Mouse (Mus musculus) Patski (cell line): Measurements from ENCODE around the gene Gm21783. TPM values are rescaled to one million over a fixed set of nuclear protein-coding genes. Genes with fewer than 3 reads are reported as not detected.
"Not testable (repeated sequence)": the region's sequence is repeated elsewhere in the genome, so short reads cannot be mapped to it uniquely, and the experiment has no call there.

ENCODE experiments used
- ATAC-seq: fragments of 100-300 bp; one replicate; pipeline ENCODE4 v1.8.0; 2021
- CTCF ChIA-PET: fragments of 350-600 bp; sonication (Branson Sonifier 250); formaldehyde crosslinking; loops from one replicate; lab custom pipeline; 2022; ENCODE audit warnings: inconsistent platforms; lab: Charles Lee
- POLR2A ChIA-PET: fragments of 350-600 bp; sonication (Branson Sonifier 250); formaldehyde crosslinking; loops from one replicate; lab custom pipeline; 2022; ENCODE audit warnings: antibody characterized with exemption, inconsistent platforms; lab: Charles Lee
- DNase-seq: peaks from one replicate; pipeline ENCODE4 v3.0.0-alpha.2; 2011; ENCODE audit warnings: low read depth, low spot score
- H3K27me3 ChIP-seq: fragments of 371-371 bp; one replicate; pipeline ENCODE4 v1.5.1; 2021
- in situ Hi-C: fragments of 300-500 bp; cut with MboI; formaldehyde crosslinking; loops from 3 replicates; pipeline ENCODE4 v1.11.1; 2018; ENCODE audit warnings: low pct_unique_long_range_greater_than_20kb, mixed read lengths
- polyA plus RNA-seq: library from polyadenylated mRNA; unstranded; gene quantifications from one replicate; pipeline ENCODE4 v1.2.3, GENCODE M21; 2021

The Gm21783 gene
- polyA plus RNA-seq, result not detected

DNA sequence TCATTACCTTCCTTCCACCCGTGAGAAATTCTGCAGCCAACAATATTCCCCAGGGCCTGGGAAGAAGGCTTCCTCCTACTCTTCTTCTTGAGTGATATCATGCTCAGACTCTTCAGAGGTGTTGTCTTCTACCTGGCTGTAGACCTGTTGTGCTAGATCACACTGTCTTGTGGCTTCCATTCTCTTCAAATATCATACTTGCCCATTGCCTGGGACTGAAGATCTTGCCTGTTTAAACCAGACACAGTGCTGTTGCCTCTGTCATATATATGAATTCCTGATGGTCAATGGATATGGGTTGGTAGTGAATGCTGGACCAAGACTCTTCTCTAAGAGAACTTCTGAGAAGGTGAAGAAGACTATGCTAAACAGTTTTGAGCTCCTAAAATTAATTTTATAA is at the start of gene Gm21783:
Gene Gm21783, minus strand, starts transcription at position 101 of the 400 bp plus-strand sequence.
- DNase-seq, ATAC-seq, POLR2A ChIA-PET, in situ Hi-C loops, H3K27me3 ChIP-seq, CTCF ChIA-PET: not testable (repeated sequence)
